Mouse (Mus musculus): ENCODE measurements around the gene Sertad1. TPM values are rescaled to one million over a fixed set of nuclear protein-coding genes. Genes with fewer than 3 reads are reported as not detected.

Sertad1 gene
- polyA plus RNA-seq, 1 experiment, result 50.7 TPM

GRCm38 (mm10) chr7:27471390-27472120 is 15.2 kb upstream of the Sertad1 start:
- DNase-seq, result no peak
- Histone ChIP-seq H3K4me3 (replicated peaks; ENCODE audit: extremely low read depth, low read depth, low read length) (no peak overlapping the region), H3K4me1 (ENCODE audit: control insufficient read depth, insufficient read depth, low read length) (no peaks in the 10 kb centered on the region)
- TF ChIP-seq POLR2A (IDR thresholded peaks at IDR 0.05; ENCODE audit: borderline replicate concordance, extremely low read depth, low read depth, low read length) (no peak), CTCF (IDR thresholded peaks at IDR 0.05; ENCODE audit: insufficient read depth, low read length) (no peak)
- 90% methylated on average over 11 of the region's 11 CpGs for WGBS

GRCm38 (mm10) chr7:27472596-27472995 is 14.1 kb upstream of the Sertad1 start:
- peak overlapping the region; percentile 51 for H3K4me3 ChIP-seq (replicated peaks; ENCODE audit: extremely low read depth, low read depth, low read length)
- no peak for TF ChIP-seq CTCF (IDR thresholded peaks at IDR 0.05; ENCODE audit: insufficient read depth, low read length)
- no peak for TF ChIP-seq POLR2A (IDR thresholded peaks at IDR 0.05; ENCODE audit: borderline replicate concordance, extremely low read depth, low read depth, low read length)
- H3K4me1 ChIP-seq (ENCODE audit: control insufficient read depth, insufficient read depth, low read length), result no peaks in the 10 kb centered on the region
- DNase-seq, result peak; percentile 31
- 2% methylated on average over 7 of the region's 7 CpGs for WGBS

- Histone ChIP-seq H3K4me3 (replicated peaks; ENCODE audit: extremely low read depth, low read depth, low read length) (peak within 1 kb of the TSS; percentile 97), H3K4me1 (ENCODE audit: control insufficient read depth, insufficient read depth, low read length) (no peaks in the 10 kb centered on the region)
- TF ChIP-seq CTCF (IDR thresholded peaks at IDR 0.05; ENCODE audit: insufficient read depth, low read length), result no peak
- TF ChIP-seq POLR2A (IDR thresholded peaks at IDR 0.05; ENCODE audit: borderline replicate concordance, extremely low read depth, low read depth, low read length), result peak; percentile 81; the same call in 1 of the 2 replicates
- WGBS, result under 1% methylated on average over 36 of the region's 36 CpGs
- DNase-seq, result peak; percentile 99
Observed at GRCm38 (mm10) chr7:27473156-27473834, 13.4 kb upstream of the Sertad1 start, which contains the start of gene Sertad3. Gene Sertad3 (plus strand): TSS chr7:27473768.

- WGBS, result under 1% methylated on average over 34 of the region's 34 CpGs
- TF ChIP-seq POLR2A (IDR thresholded peaks at IDR 0.05; ENCODE audit: borderline replicate concordance, extremely low read depth, low read depth, low read length) (no peak), CTCF (IDR thresholded peaks at IDR 0.05; ENCODE audit: insufficient read depth, low read length) (no peak)
- Histone ChIP-seq H3K4me1 (ENCODE audit: control insufficient read depth, insufficient read depth, low read length) (no peaks in the 10 kb centered on the region), H3K4me3 (replicated peaks; ENCODE audit: extremely low read depth, low read depth, low read length) (peak overlapping the region; percentile 97)
- no peak for DNase-seq
Observed at GRCm38 (mm10) chr7:27473835-27474489, 12.7 kb upstream of the Sertad1 start.

- H3K4me1 ChIP-seq (ENCODE audit: control insufficient read depth, insufficient read depth, low read length), result no peaks in the 10 kb centered on the region
- H3K4me3 ChIP-seq (replicated peaks; ENCODE audit: extremely low read depth, low read depth, low read length), result peak overlapping the region; percentile 97
- WGBS, result 0% methylated on average over 23 of the region's 23 CpGs
- DNase-seq, result peak; percentile 96
- TF ChIP-seq CTCF (IDR thresholded peaks at IDR 0.05; ENCODE audit: insufficient read depth, low read length), result peak; percentile 47
- no peak for TF ChIP-seq POLR2A (IDR thresholded peaks at IDR 0.05; ENCODE audit: borderline replicate concordance, extremely low read depth, low read depth, low read length)
Observed at GRCm38 (mm10) chr7:27474490-27474954, 12.2 kb upstream of the Sertad1 start.

GRCm38 (mm10) chr7:27475596-27475995 is 11.1 kb upstream of the Sertad1 start:
- DNase-seq, result no peak
- WGBS, result 98% methylated on average over 2 of the region's 2 CpGs
- Histone ChIP-seq H3K4me1 (ENCODE audit: control insufficient read depth, insufficient read depth, low read length) (no peaks in the 10 kb centered on the region), H3K4me3 (replicated peaks; ENCODE audit: extremely low read depth, low read depth, low read length) (no peak overlapping the region)
- no peak for TF ChIP-seq POLR2A (IDR thresholded peaks at IDR 0.05; ENCODE audit: borderline replicate concordance, extremely low read depth, low read depth, low read length)
- TF ChIP-seq CTCF (IDR thresholded peaks at IDR 0.05; ENCODE audit: insufficient read depth, low read length), result no peak

- no peak for DNase-seq
- no peak overlapping the region for H3K4me3 ChIP-seq (replicated peaks; ENCODE audit: extremely low read depth, low read depth, low read length)
Observed at GRCm38 (mm10) chr7:27476098-27476635, 10.5 kb upstream of the Sertad1 start.

GRCm38 (mm10) chr7:27478561-27478960 is 8.1 kb upstream of the Sertad1 start:
- TF ChIP-seq POLR2A (IDR thresholded peaks at IDR 0.05; ENCODE audit: borderline replicate concordance, extremely low read depth, low read depth, low read length), result no peak
- no peak for TF ChIP-seq CTCF (IDR thresholded peaks at IDR 0.05; ENCODE audit: insufficient read depth, low read length)
- no peak for DNase-seq
- 66% methylated on average over 7 of the region's 7 CpGs for WGBS

More at GRCm38 (mm10) chr7:27476098-27476635, 10.5 kb upstream of the Sertad1 start:
- TF ChIP-seq POLR2A (IDR thresholded peaks at IDR 0.05; ENCODE audit: borderline replicate concordance, extremely low read depth, low read depth, low read length) (no peak), CTCF (IDR thresholded peaks at IDR 0.05; ENCODE audit: insufficient read depth, low read length) (no peak)
- WGBS, result 92% methylated on average over 14 of the region's 14 CpGs
- H3K4me1 ChIP-seq (ENCODE audit: control insufficient read depth, insufficient read depth, low read length), result no peaks in the 10 kb centered on the region

GRCm38 (mm10) chr7:27479750-27480149 is 7.0 kb upstream of the Sertad1 start:
- TF ChIP-seq CTCF (IDR thresholded peaks at IDR 0.05; ENCODE audit: insufficient read depth, low read length) (no peak), POLR2A (IDR thresholded peaks at IDR 0.05; ENCODE audit: borderline replicate concordance, extremely low read depth, low read depth, low read length) (no peak)
- no peak for DNase-seq
- Histone ChIP-seq H3K4me1 (ENCODE audit: control insufficient read depth, insufficient read depth, low read length) (no peaks in the 10 kb centered on the region), H3K4me3 (replicated peaks; ENCODE audit: extremely low read depth, low read depth, low read length) (no peak overlapping the region)
- 84% methylated on average over 1 of the region's 1 CpGs for WGBS

More at GRCm38 (mm10) chr7:27478561-27478960, 8.1 kb upstream of the Sertad1 start:
- Histone ChIP-seq H3K4me1 (ENCODE audit: control insufficient read depth, insufficient read depth, low read length) (no peaks in the 10 kb centered on the region), H3K4me3 (replicated peaks; ENCODE audit: extremely low read depth, low read depth, low read length) (no peak overlapping the region)

All from lung, adult 2 months (tissue).